Mouse (Mus musculus) hematopoietic stem cell, adult 5-6 weeks (primary cell): ENCODE results near the gene Eif4enif1. TPM values are rescaled to one million over a fixed set of nuclear protein-coding genes. Genes with fewer than 3 reads are reported as not detected.
"Not testable (repeated sequence)": the region's sequence is repeated elsewhere in the genome, so short reads cannot be mapped to it uniquely, and the experiment has no call there.

Experiments
- ATAC-seq, 2 experiments: fragments of 125-278 bp in 1 of 2; replicated peaks in 1 of 2; 2 replicates each; pipeline ENCODE4 v1.8.0; 2016 to 2017; ENCODE audit warnings: inconsistent platforms in 2 of 2, mild to moderate bottlenecking in 2 of 2, moderate number of reproducible peaks in 2 of 2, low read depth in 1 of 2, moderate TSS enrichment in 1 of 2; ENCODE audit not compliant: low FRiP score in 2 of 2, poor library complexity in 2 of 2, severe bottlenecking in 2 of 2, insufficient read depth in 1 of 2, low TSS enrichment in 1 of 2
- total RNA-seq: library from RNA; stranded (forward); fragments of 172-1452, 232-1000 nt; gene quantifications from 2 replicates; pipeline ENCODE4 v1.2.3, GENCODE M21; 2017

The Eif4enif1 gene
- total RNA-seq, 1 experiment from 2014 or later: 43.4 TPM

DNA sequence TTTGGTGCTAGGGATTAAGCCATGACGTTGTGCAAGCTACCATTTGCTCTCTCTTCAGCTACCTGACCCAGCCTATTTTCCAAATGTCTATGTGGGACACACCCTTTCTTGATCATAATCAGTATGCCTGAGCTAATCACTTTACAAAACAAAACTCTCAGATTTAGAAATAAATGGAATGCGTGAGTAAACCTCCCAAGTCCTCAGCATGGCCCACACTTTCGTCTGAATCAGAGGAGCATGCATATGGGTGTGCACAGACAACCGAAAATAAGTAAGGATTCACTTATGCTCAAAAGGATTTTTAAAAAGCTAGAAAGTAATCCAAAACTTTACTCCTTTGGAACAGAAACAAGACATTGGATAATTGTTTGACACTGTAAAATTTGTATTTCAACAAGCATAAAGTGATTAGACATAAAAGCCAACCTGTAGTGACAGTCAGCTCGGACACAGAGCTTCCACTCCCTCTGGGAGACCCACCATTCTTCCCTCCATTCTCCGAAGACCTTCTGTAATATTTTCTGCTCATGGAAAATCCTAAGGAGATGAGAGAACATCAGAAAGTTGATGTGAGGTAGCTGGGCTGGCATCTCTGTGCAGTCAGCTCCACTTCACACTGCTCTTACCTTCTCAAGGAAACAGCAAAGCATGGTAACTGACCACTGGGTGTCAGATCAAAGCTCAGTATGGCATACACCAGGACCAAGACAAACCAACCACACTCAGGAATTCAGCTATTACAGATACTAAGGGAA is 23.0 kb upstream of the Eif4enif1 start:
- 0 out of 4 replicates have a peak, but pooled peaks of 1 of the 2 experiments have one; percentile 1 for ATAC-seq

DNA sequence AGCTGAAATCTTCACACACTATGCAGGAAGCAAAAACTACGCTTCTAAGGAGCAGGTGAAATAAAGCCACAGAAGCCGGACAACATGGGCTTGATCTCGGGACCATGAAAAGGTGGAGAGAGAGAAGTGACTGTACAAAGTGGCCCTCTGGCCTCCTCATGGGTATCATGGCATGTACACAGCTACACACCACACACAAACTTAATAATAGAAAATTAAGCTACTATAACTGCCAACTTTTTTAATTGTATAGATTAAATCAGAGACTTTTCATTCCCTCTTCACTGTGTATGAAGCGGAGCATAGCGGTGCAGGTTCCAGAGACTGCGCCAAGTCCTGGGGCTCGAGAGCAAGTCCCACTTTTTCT is 22.5 kb upstream of the Eif4enif1 start:
- not testable (repeated sequence) for ATAC-seq

DNA sequence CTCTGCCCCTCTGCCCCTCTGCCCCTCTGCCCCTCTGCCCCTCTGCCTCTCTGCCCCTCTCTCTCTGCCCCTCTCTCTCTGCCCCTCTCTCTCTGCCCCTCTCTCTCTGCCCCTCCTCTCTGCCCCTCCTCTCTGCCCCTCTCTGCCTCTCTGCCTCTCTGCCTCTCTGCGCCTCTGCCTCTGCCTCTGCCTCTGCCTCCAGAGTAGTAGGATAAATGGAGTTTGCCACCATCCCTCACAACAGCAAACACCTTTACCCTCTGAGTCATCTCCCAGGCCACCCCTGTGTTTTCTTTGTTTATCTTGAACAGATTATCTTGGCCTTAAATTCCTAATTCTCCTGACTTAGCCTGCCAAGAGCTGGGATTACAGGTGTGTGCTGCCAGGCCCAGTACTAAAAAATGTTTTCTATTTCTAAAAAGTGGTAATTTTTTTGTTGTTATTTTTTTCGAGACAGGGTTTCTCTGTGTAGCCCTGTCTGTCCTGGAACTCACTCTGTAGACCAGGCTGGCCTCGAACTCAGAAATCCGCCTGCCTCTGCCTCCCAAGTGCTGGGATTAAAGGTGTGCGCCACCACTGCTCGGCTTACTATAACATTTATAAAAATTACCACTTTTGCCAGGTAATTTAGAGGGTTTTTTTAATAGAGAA is 21.6 kb upstream of the Eif4enif1 start:
- not testable (repeated sequence) for ATAC-seq

DNA sequence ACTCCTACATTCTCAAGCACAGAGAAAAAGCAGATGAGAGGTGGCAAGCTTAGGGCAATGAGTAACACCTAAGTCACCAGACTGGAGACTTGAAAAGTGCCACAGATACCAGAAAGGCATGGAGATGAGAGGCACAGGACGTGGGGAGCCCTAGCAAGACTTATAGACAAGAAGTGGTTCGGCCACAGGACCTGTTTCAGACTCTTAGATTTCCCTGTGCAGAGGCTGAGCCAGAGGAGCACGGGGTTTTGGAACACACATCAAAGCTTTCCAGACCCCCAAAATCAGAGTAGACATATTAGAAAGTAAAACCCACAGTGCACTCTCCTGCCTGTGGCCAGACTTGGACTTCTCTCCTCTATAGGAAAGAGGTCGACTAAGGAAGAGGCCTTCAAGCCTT is 20.9 kb upstream of the Eif4enif1 start:
- ATAC-seq: peak in 1 of 2 experiments; percentile 3; a peak in 1 of 4 replicates

DNA sequence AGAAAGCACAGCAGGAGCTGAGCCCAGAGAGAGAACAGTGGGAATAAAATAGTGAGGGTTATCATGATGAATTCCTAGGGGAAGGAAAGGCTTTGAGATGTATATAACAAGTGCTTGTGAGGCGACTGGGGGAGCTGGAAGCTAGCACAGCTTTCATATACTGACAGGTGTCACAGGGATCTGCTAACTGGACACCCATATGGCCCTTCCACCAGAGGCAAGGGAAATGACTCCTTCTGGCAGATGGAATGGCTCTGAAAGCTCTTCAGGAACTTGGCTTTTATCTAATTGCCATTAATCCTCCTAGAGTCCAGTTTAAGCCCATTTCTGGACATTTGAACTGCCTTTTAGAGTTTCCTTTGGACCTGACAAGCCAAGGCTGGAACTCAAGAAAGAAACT is 20.2 kb upstream of the Eif4enif1 start:
- not testable (repeated sequence) for ATAC-seq

DNA sequence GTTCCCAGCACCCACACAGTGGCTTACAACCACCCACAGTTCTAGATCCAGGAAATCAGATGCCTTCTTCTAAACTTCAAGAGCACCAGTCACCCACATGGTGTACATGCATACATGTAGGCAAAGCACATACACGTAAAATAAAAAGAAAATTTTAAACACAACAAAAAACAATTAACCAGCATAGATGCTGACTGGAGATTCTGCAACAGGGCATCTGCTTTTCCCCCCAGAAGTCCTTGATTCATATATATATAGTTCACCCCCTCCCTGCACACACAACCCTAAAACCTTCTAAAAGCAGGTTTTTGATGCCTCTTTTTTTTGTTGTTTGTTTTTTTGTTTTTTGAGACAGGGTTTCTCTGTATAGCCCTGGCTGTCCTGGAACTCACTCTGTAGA is 19.5 kb upstream of the Eif4enif1 start:
- ATAC-seq: not testable (repeated sequence)

DNA sequence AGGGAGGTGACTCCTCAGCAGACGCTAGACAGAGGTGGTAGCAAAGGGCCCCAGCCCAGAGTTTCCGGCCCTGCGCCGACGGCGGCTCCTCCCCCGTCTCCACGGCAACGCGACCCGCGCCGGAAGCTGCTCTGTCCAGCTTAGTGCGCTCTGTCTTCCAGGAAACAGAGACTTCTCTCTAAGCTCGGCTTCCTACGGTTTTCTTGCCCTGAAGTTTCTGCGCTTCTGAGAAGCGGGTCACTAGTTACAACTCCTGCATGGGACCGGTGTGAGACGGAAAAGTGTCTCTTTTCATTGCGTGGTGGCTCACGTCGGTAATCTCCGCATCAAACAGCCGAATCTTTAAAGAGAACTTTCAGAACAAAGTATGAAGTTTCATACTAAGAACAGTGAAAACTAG is 8.8 kb upstream of the Eif4enif1 start, which contains the start of gene Sfi1:
Gene Sfi1, minus strand, starts transcription at position 101 of the 400 bp plus-strand sequence.
- no peak for ATAC-seq

DNA sequence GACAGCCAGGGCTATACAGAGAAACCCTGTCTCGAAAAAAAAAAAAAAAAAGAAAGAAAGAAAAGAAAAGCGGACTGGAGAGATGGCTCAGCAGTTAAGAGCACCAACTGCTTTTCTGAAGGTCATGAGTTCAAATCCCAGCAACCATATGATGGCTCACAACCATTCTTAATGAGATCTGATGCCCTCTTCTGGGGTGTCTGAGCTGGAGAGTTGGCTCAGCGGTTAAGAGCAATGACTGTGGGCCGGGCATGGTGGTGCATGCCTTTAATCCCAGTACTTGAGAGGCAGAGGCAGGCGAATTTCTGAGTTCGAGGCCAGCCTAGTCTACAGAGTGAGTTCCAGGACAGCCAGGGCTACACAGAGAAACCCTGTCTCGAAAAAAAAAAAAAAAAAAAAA is 1.6 kb upstream of the Eif4enif1 start:
- not testable (repeated sequence) for ATAC-seq

DNA sequence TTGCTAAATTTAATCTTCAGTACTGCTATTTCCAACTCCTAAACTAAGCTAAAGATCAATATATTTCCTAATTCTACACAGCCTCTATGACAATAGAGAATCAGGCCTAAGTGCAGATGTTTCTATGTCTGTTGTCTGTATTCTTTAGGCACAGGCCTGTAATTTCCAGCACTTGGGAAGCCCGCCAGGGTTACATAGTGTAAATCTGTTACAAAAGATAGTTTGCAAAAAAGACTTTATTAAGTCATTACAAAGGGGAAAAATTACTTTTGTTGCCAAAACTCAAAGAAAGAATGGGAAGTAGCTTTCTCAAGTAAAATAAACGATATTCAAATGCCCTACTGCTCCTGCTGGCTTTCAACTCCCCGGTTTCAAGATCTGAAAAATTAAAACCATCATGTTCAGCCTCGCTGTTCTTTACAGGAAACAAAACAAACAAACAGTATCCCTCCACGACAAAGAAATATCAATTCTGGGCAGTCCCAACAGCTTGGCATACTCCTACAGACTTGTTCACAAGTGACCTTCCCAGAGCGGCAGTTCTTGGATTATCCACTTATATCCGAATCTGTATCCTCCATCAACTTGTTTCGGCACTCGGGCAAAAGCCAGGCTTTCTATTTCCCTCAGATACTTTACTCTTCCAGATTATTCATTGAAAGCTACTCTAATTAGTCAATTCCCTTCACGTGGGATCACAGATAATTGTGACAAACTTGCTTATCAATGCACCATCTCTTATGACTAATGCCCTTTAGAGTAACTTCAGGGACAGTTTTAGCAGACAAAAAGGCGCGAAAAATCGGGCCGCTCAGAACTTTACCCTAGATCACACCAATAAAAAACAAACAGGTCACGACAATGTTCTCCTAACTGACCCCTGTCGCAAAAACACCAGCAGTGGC is 614 bp upstream of the Eif4enif1 start:
- ATAC-seq: no peak

DNA sequence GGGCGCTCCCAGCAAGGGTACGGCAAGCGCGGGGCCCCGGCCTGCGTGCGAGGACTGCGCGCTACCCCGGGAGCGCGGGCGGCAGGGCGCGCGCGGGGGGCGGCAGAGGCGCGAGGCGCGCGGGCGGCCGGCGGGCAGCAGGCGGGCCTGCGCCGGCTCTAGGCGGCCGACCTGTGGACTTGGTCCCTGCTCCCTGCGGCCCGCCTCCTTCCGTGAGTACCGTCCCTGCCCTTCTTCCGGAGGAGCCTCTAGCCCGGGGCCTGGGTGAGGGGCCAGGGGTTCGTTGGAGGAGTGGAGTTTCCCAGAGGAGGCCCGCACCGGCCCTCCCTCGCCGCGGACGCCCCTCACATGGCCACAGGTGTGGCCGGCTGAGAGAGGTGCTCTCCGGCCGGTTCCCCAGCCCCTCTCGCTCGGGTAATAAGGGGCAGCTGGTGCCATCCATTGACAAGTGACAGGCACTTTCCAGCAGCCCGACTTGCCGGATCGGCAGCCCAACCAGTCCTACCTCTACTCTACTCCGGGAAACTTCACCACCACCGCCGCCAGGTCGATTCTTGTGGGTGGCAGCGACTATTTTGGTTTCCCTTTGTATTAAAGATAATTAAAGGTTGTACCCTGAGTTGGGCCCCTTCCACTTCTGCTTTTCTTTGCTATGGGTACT is 719 bp downstream of the Eif4enif1 start:
- ATAC-seq: peak; percentile 13 to 26; a peak in 2 of 4 replicates

DNA sequence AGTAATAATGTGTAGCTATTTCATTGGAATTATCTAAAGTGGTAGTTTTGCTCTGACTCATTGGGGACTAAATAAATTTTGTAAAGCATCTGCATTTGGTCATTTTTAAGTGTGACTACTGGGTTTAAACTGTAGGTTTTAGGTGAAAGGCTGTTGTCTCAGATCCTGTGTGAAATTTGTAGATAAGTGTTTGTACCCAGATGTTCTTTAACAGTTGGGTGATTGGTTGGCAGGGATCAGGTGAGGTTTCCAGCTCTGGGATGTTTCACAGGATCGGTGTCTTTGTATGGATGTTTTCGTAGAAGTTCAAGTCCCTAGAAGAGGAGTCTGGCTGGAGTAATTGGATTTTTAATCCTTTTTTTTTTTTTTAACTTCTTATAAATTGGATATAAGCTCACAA is 1.6 kb downstream of the Eif4enif1 start:
- ATAC-seq: no peak

DNA sequence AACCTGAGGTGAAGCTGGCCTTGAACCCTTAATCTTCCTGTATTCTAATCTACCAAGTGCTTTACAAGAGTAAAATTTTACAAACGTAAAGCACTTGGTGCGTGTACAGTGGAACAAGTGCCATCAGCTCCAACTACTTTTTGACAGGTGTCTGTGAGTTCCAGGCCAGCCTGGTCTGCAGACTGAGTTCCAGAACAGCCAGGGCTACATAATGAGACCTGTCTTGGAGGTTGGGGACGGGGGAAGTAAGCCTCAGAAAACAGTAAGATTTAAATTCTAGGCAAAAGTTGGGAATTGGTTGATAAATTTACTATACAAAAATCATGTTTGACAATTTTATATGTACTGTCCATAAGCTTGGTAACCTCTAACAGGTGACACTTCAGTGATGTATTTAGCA is 3.0 kb downstream of the Eif4enif1 start:
- ATAC-seq: no peak

DNA sequence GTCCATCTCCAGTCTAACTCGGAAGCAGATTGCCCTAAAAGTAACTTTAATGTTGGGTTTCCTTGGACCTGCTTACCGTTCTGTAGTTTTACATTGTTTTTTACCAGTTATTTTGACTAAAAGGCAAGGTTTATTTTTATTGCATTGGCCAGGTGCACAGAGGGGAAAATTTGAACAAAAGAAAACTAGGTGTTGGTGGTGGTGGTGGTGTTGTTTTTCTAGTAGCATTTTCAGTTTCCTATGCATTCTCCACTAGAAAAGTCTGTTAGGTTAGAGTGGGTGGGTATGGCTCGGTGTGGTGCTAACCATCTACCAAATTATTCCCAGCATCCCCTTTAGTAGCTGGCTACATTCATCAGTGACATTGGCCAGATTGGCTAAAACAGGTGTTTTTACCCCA is 4.6 kb downstream of the Eif4enif1 start:
- no peak for ATAC-seq

DNA sequence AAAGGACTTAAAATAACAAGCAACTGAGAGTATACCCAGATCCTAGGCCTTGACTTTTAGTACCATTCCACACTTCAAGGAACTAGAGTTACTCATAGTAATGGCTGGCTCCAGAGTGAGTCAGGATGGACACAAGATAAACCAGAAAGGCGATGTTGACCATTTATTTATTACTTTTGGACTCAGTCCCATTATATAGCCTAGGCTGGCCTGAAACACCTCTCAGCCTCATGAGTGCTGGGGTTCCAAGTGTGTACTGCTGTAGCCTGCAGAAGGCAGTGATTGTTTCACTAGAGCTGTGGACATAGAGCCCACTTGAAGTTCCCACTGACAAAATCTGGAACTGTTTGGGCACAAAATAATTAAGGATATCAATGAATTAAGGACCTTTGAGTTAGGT is 10.3 kb downstream of the Eif4enif1 start:
- no peak for ATAC-seq

DNA sequence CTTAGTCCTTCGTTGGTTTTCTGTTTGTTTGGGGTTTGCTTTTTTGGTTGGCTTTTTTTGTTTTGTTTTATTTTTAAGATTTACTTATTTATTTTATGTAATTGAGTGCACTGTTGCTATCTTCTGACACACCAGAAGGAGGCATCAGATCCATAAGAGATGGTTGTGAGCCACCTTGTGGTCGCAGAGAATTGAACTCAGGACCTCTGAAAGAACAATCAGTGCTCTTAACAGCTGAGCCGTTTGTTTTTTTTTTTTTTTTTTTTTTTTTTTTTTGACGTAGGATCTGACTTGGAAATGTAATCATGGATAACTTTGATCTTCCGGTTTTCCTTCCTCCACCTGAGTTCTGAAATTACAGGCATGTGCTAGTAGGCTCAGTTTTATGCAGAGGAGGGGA is 20.9 kb downstream of the Eif4enif1 start:
- ATAC-seq: no peak

DNA sequence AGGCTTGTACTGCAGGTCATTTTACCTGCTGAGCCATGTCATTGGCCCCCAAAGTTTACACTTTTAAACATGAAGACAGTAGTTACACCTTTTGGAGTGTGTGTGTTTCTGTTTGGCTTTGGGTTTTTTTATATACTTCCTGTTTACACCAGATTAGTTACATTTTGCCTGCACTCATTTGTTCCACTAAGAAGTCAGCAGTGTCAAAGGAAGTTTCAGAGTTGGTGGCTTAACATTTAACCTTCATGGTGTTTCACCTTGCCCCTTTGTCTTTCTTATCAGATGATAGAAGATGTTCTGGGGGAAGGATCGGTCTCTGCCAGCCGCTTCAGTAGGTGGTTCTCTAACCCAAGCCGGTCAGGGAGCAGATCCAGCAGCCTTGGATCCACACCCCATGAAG is 24.9 kb downstream of the Eif4enif1 start:
- no peak for ATAC-seq

DNA sequence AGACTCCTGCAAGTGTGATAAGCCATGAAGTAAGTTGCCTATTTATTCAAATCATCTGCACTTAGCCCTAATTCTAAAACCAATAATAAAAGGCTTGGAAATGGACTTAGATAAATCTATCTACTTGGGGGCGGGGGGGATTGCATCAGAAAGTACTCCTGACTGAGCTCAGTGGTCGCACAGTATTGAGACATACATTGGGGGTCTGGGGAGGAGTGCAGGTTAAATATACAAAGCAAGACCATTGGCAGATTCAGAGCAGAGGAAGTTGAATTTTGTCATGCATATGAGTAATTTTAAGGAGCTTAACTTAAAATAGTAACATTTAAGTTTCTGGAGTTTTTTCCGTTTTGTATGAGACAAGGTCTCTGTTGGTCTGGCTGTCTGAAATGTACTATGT is 30.1 kb downstream of the Eif4enif1 start:
- ATAC-seq: no peak
